Mouse (Mus musculus) hindbrain, embryonic 15.5 days (tissue): ENCODE data around the gene Bnip2. TPM values are rescaled to one million over a fixed set of nuclear protein-coding genes. Genes with fewer than 3 reads are reported as not detected.

Source experiments
- ATAC-seq: fragments of 200-750 bp; cut with Nextera tagmentation; 2 replicates; pipeline ENCODE4 v1.8.0; 2017; ENCODE audit warnings: low read depth, moderate number of reproducible peaks, moderate TSS enrichment; ENCODE audit not compliant: low FRiP score
- H3K27ac ChIP-seq: fragments of 300-500 bp; sonication (generic); replicated peaks from 2 replicates; pipeline ENCODE4 v1.5.1; 2015; ENCODE audit warnings: mild to moderate bottlenecking, inconsistent platforms
- H3K27me3 ChIP-seq: fragments of 300-500 bp; sonication (generic); 2 replicates; pipeline ENCODE4 v1.6.1; 2015; ENCODE audit warnings: control low read depth, inconsistent platforms
- H3K36me3 ChIP-seq: fragments of 300-500 bp; sonication (generic); 2 replicates; pipeline ENCODE4 v1.6.1; 2015; ENCODE audit warnings: control low read depth, inconsistent platforms
- H3K4me1 ChIP-seq: fragments of 300-500 bp; sonication (generic); replicated peaks from 2 replicates; pipeline ENCODE4 v1.6.1; 2015; ENCODE audit warnings: control low read depth, inconsistent platforms
- H3K4me2 ChIP-seq: fragments of 300-500 bp; sonication (generic); 2 replicates; pipeline ENCODE4 v1.6.1; 2015; ENCODE audit warnings: moderate library complexity, mild to moderate bottlenecking, inconsistent platforms
- H3K4me3 ChIP-seq: fragments of 300-500 bp; sonication (generic); 2 replicates; pipeline ENCODE4 v1.5.1; 2015; ENCODE audit warnings: mild to moderate bottlenecking, inconsistent platforms
- H3K9ac ChIP-seq: fragments of 300-500 bp; sonication (generic); 2 replicates; pipeline ENCODE4 v1.6.1; 2015; ENCODE audit warnings: inconsistent platforms
- H3K9me3 ChIP-seq: fragments of 300-500 bp; sonication (generic); 2 replicates; pipeline ENCODE4 v1.6.1; 2016; ENCODE audit warnings: control low read depth, inconsistent platforms
- WGBS: fragments of 180-500 bp; shearing (Covaris S2); methylation state at CpG from one replicate; pipeline ENCODE4 v1.1.7; 2015; 5-methylcytosine and 5-hydroxymethylcytosine counted together
- polyA plus RNA-seq: library from polyadenylated mRNA; unstranded; fragments of >200 nt; fragmentation: Nextera tagmentation; extraction: Ambion mirVana; gene quantifications from 2 replicates; pipeline ENCODE4 v1.2.1, GENCODE M21; 2015

Gene Bnip2
- polyA plus RNA-seq, 1 experiment from 2014 or later, result 70.2 TPM

GRCm38 (mm10) chr9:70053411-70053810 lies 64.1 kb downstream of the Bnip2 start:
- no peak overlapping the region for H3K9ac ChIP-seq
- 44% methylated on average over 3 of the region's 3 CpGs for WGBS

More at GRCm38 (mm10) chr9:70053411-70053810, 64.1 kb downstream of the Bnip2 start:
- Histone ChIP-seq H3K9me3 (no peaks in the 10 kb centered on the region), H3K27ac (no peak overlapping the region), H3K4me1 (0 out of 2 replicates have a peak, but pooled peaks cover 5% of the 10 kb centered on the region), H3K27me3 (no peaks in the 10 kb centered on the region), H3K4me3 (no peak overlapping the region), H3K36me3 (no peaks in the 10 kb centered on the region), H3K4me2 (no peak overlapping the region)
- ATAC-seq, result no peak

Other genes starting within 250 kb of the Bnip2 start
- 6.9 and 7.9 TPM in 2 replicates for gene Foxb1, start 228.5 kb upstream of the Bnip2 start, polyA plus RNA-seq
- gene Gtf2a2, start 23.1 kb downstream of the Bnip2 start, polyA plus RNA-seq, result 190 and 192 TPM in 2 replicates
- gene Gcnt3, start 48.6 kb downstream of the Bnip2 start, polyA plus RNA-seq, result not detected in 2 replicates
- 11.5 and 13.3 TPM in 2 replicates for gene Fam81a, start 153.1 kb downstream of the Bnip2 start, polyA plus RNA-seq
- 9.0 and 9.1 TPM in 2 replicates for gene Myo1e, start 217.9 kb downstream of the Bnip2 start, polyA plus RNA-seq